Mouse (Mus musculus): ENCODE results near the gene Vamp2.

- TF ChIP-seq CTCF (conservative IDR thresholded peaks at IDR 0.05; ENCODE audit: low read length) (no peak), NANOG (IDR thresholded peaks at IDR 0.05; ENCODE audit: borderline replicate concordance, low read length) (no peak)
Observed at GRCm38 (mm10) chr11:69117737-69118695, 29.7 kb downstream of the Vamp2 start.
